Mouse (Mus musculus) G1E (cell line): ENCODE measurements around the gene Mccc1.

ENCODE experiments used
- CTCF ChIP-seq: IDR thresholded peaks from 2 replicates; pipeline ENCODE4 v1.5.1; 2012; ENCODE audit warnings: low read depth, low read length, inconsistent platforms, mixed read lengths
- GATA1 ChIP-seq: IDR thresholded peaks from 2 replicates; pipeline ENCODE4 v1.6.1; 2012; ENCODE audit warnings: borderline replicate concordance, low read length, inconsistent platforms, mixed read lengths

GRCm38 (mm10) chr3:35953816-35954215 lies 46.7 kb downstream of the Mccc1 start:
- TF ChIP-seq CTCF (no peak), GATA1 (no peak)
